10 mouse cellular contexts compared by ENCODE assay signal in the genomic region with DNA sequence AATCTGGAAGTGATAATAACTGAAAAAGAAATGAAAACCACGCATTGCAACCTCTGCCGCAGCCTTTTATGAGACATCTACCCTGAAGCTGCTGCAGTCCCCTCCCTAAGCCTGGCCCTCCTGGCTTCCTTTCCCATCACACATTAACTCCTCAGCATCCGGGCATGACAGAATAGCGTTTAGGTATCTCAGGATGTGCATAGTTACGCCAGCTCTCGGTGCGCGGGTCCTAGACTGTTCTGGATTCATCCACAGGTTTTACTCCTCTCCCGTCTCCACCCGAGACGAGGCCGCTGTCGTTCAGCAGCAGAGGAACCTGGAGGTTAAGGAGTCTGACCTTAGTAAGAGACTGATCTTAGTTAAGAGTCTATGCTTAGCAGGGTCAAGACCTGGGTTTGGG. TPM values are rescaled to one million over a fixed set of nuclear protein-coding genes. Genes with fewer than 3 reads are reported as not detected.
DNase-seq lines count a peak whose midpoint lies in the region; ATAC-seq and TF ChIP-seq lines count a peak whose summit lies in the region.
"Had no signal": no experiment of that assay in that cellular context is flagged by ENCODE, and none has a peak within 500 bp of the region (broad histone marks: within the 10 kb centered on the region; RNA-seq: fewer than 3 reads in every experiment).

No protein-coding gene starts in this region.

- peaks cover 17% of the 10 kb centered on the region for H3K27me3 ChIP-seq in embryonic facial prominence, embryonic 12.5 days
- H3K27me3 ChIP-seq in kidney, adult 2 months (replicated peaks; ENCODE audit: control insufficient read depth, insufficient read depth, low read length) = no peaks in the 10 kb centered on the region
- no peaks in the 10 kb centered on the region for H3K27me3 ChIP-seq in stomach, embryonic 15.5 days (replicated peaks)

- no peak for ATAC-seq in embryonic facial prominence, embryonic 12.5 days (ENCODE audit: insufficient number of reproducible peaks, insufficient read depth, low FRiP score, low TSS enrichment)
- ATAC-seq in stomach, embryonic 15.5 days (ENCODE audit: insufficient read depth, low FRiP score, low read depth) = no peak
- ATAC-seq: forebrain, embryonic 14.5 days had no signal

- no peak for TF ChIP-seq POLR2A in lung, adult 2 months (IDR thresholded peaks at IDR 0.05; ENCODE audit: borderline replicate concordance, extremely low read depth, low read depth, low read length)
- TF ChIP-seq POLR2A in kidney, adult 2 months (IDR thresholded peaks at IDR 0.05; ENCODE audit: low read depth, low read length) = no peak

- no peak for TF ChIP-seq CTCF in lung, adult 2 months (IDR thresholded peaks at IDR 0.05; ENCODE audit: insufficient read depth, low read length)
- TF ChIP-seq CTCF in kidney, adult 2 months (conservative IDR thresholded peaks at IDR 0.05; ENCODE audit: insufficient read depth, insufficient read length, low read depth, low read length) = no peak

- no peak overlapping the region for H3K27ac ChIP-seq in embryonic facial prominence, embryonic 12.5 days
- H3K27ac ChIP-seq in kidney, adult 2 months (ENCODE audit: insufficient read depth, low read depth, low read length) = peak overlapping the region; percentile 32
- H3K27ac ChIP-seq in stomach, embryonic 15.5 days = no peak overlapping the region
- H3K27ac ChIP-seq: midbrain, embryonic 10.5 days had no signal

- H3K4me3 ChIP-seq in lung, adult 2 months (replicated peaks; ENCODE audit: extremely low read depth, low read depth, low read length) = peak overlapping the region; percentile 37
- H3K4me3 ChIP-seq in embryonic facial prominence, embryonic 12.5 days = no peak overlapping the region
- peak overlapping the region; percentile 41 for H3K4me3 ChIP-seq in kidney, adult 2 months (ENCODE audit: insufficient read depth, low read depth, low read length)
- no peak overlapping the region for H3K4me3 ChIP-seq in stomach, embryonic 15.5 days (replicated peaks)
- H3K4me3 ChIP-seq: midbrain, embryonic 10.5 days had no signal

- peaks cover 4% of the 10 kb centered on the region for H3K4me1 ChIP-seq in lung, adult 2 months (ENCODE audit: control insufficient read depth, insufficient read depth, low read length)
- peaks cover 13% of the 10 kb centered on the region for H3K4me1 ChIP-seq in embryonic facial prominence, embryonic 12.5 days
- peaks cover 18% of the 10 kb centered on the region; the same call in 1 of the 2 replicates for H3K4me1 ChIP-seq in kidney, adult 2 months (ENCODE audit: control insufficient read depth, insufficient read depth, low read length)
- H3K4me1 ChIP-seq in stomach, embryonic 15.5 days = peaks cover 12% of the 10 kb centered on the region; the same call in 1 of the 2 replicates

- intact Hi-C loops in left cerebral cortex, postnatal 10 days (cut with DNase I) = no loop called here

- peak overlapping the region; percentile 22; the same call in 1 of the 2 replicates for H3K4me2 ChIP-seq in embryonic facial prominence, embryonic 12.5 days (replicated peaks)
- H3K4me2 ChIP-seq in stomach, embryonic 15.5 days = peak overlapping the region; percentile 30; the same call in 1 of the 2 replicates

- DNase-seq in lung, adult 2 months = no peak
- DNase-seq in lung, postnatal 25 days (ENCODE audit: low spot score) = no peak
- DNase-seq in kidney, adult 2 months = peak; percentile 79
- DNase-seq in left cerebral cortex, postnatal 10 days (ENCODE audit: extremely low spot score in 1 of 2, low spot score in 2 of 2) = no peak
- DNase-seq in cerebellum, adult 18-20 months = no peak
- DNase-seq: liver had no signal

- H3K9ac ChIP-seq in embryonic facial prominence, embryonic 12.5 days = no peak overlapping the region
- H3K9ac ChIP-seq in stomach, embryonic 15.5 days = no peak overlapping the region

- no peaks in the 10 kb centered on the region for H3K9me3 ChIP-seq in embryonic facial prominence, embryonic 12.5 days
- H3K9me3 ChIP-seq in stomach, embryonic 15.5 days = no peaks in the 10 kb centered on the region
- H3K9me3 ChIP-seq: midbrain, embryonic 10.5 days had no signal

- 66% methylated on average over 13 of the region's 13 CpGs for WGBS in lung, adult 2 months
- 55% methylated on average over 13 of the region's 13 CpGs for WGBS in embryonic facial prominence, embryonic 12.5 days
- 47% methylated on average over 13 of the region's 13 CpGs for WGBS in kidney, adult 2 months
- 73% methylated on average over 13 of the region's 13 CpGs for WGBS in stomach, embryonic 15.5 days

- no peaks in the 10 kb centered on the region for H3K36me3 ChIP-seq in embryonic facial prominence, embryonic 12.5 days
- H3K36me3 ChIP-seq in kidney, adult 2 months (ENCODE audit: control insufficient read depth, insufficient read depth, low read length) = no peaks in the 10 kb centered on the region
- H3K36me3 ChIP-seq in stomach, embryonic 15.5 days = no peaks in the 10 kb centered on the region

RNA-seq across cellular contexts. Expression of a gene that starts 3.5 kb away (rescaled TPM):
- polyA plus RNA-seq in lung, adult 2 months (2012; rRNA removed) = 6.6 and 9.0 TPM in 2 replicates
- polyA plus RNA-seq in embryonic facial prominence, embryonic 12.5 days (2016; fragmentation: Nextera tagmentation; extraction: Ambion mirVana) = 2.9 and 3.0 TPM in 2 replicates
- 6.1 and 6.3 TPM in 2 replicates for polyA plus RNA-seq in kidney, adult 2 months (2012; rRNA removed)
- polyA plus RNA-seq in stomach, embryonic 15.5 days (2015; fragmentation: Nextera tagmentation; extraction: Ambion mirVana) = 2.0 and 2.1 TPM in 2 replicates
- total RNA-seq in left cerebral cortex, postnatal 10 days (2021) = 1 to 10 TPM; 3.1 to 4.3 TPM

RNA-seq across cellular contexts. Expression of a gene that starts 53.3 kb away (rescaled TPM):
- 13.6 and 16.8 TPM in 2 replicates for polyA plus RNA-seq in lung, adult 2 months (2012; rRNA removed)
- polyA plus RNA-seq in embryonic facial prominence, embryonic 12.5 days (2016; fragmentation: Nextera tagmentation; extraction: Ambion mirVana) = 50.4 and 54.2 TPM in 2 replicates
- polyA plus RNA-seq in kidney, adult 2 months (2012; rRNA removed) = 7.4 and 9.4 TPM in 2 replicates
- 47.6 and 49.0 TPM in 2 replicates for polyA plus RNA-seq in stomach, embryonic 15.5 days (2015; fragmentation: Nextera tagmentation; extraction: Ambion mirVana)
- total RNA-seq in left cerebral cortex, postnatal 10 days (2021) = 10 to 100 TPM; 41.2 to 47.4 TPM

Comparison
In these comparisons a context has a peak if more than half of its experiments do, and no peak if none do; other contexts are left out.
1. H3K4me3 ChIP-seq: peak in lung, adult 2 months (single experiment) and kidney, adult 2 months (single experiment); none in embryonic facial prominence, embryonic 12.5 days (single experiment) and stomach, embryonic 15.5 days (single experiment).